In genomic region chr6:115178826-115179225, GRCm38 (mm10) we compare ENCODE assay signal across 9 mouse cellular contexts. TPM values are rescaled to one million over a fixed set of nuclear protein-coding genes. Genes with fewer than 3 reads are reported as not detected.
DNase-seq lines count a peak whose midpoint lies in the region; ATAC-seq and TF ChIP-seq lines count a peak whose summit lies in the region.
"Had no signal": no experiment of that assay in that cellular context is flagged by ENCODE, and none has a peak within 500 bp of the region (broad histone marks: within the 10 kb centered on the region; RNA-seq: fewer than 3 reads in every experiment).

No protein-coding gene starts in this region.

- H3K36me3 ChIP-seq in thymus, adult 2 months (ENCODE audit: control insufficient read depth, insufficient read depth, low read length), result no peaks in the 10 kb centered on the region
- H3K36me3 ChIP-seq in splenic B cell, adult 2 months (ENCODE audit: control insufficient read depth, insufficient read depth, low read length, poor library complexity, severe bottlenecking), result no peaks in the 10 kb centered on the region
- no peaks in the 10 kb centered on the region for H3K36me3 ChIP-seq in forebrain, embryonic 16.5 days (ENCODE audit: control insufficient read depth, insufficient read depth)
- H3K36me3 ChIP-seq: neural tube, embryonic 12.5 days had no signal

- no peak overlapping the region for H3K4me2 ChIP-seq in forebrain, embryonic 16.5 days (ENCODE audit: low read length)
- H3K4me2 ChIP-seq: neural tube, embryonic 12.5 days had no signal

- no peak for TF ChIP-seq CTCF in thymus, adult 2 months (IDR thresholded peaks at IDR 0.05; ENCODE audit: borderline replicate concordance, control insufficient read depth, extremely low read depth, insufficient read depth, low read length, poor library complexity)

- H3K4me3 ChIP-seq in thymus, adult 2 months (ENCODE audit: control insufficient read depth, insufficient read depth, low read length), result no peak overlapping the region
- no peak overlapping the region for H3K4me3 ChIP-seq in forebrain, embryonic 16.5 days (replicated peaks; ENCODE audit: low read length)
- H3K4me3 ChIP-seq: neural tube, embryonic 12.5 days had no signal

- no peaks in the 10 kb centered on the region for H3K27me3 ChIP-seq in thymus, adult 2 months (ENCODE audit: control insufficient read depth, insufficient read depth, low read length)
- H3K27me3 ChIP-seq in splenic B cell, adult 2 months (ENCODE audit: control insufficient read depth, insufficient read depth, low read length, poor library complexity, severe bottlenecking), result no peaks in the 10 kb centered on the region
- no peaks in the 10 kb centered on the region for H3K27me3 ChIP-seq in forebrain, embryonic 16.5 days (replicated peaks; ENCODE audit: control insufficient read depth, insufficient read depth, low read length)
- H3K27me3 ChIP-seq: neural tube, embryonic 12.5 days had no signal

- no peaks in the 10 kb centered on the region for H3K9me3 ChIP-seq in forebrain, embryonic 16.5 days (ENCODE audit: control insufficient read depth, low read length)
- H3K9me3 ChIP-seq: neural tube, embryonic 12.5 days had no signal

- 32% methylated on average over 3 of the region's 3 CpGs for WGBS in thymus, adult 2 months
- 47% methylated on average over 3 of the region's 3 CpGs for WGBS in forebrain, embryonic 16.5 days

- H3K9ac ChIP-seq in forebrain, embryonic 16.5 days (replicated peaks; ENCODE audit: low read depth, low read length), result no peak overlapping the region
- H3K9ac ChIP-seq: neural tube, embryonic 12.5 days had no signal

- DNase-seq in CD4-positive, CD25-positive, alpha-beta regulatory T cell, adult 2 months (ENCODE audit: low read depth, low spot score), result peak; percentile 10
- DNase-seq in thymus, adult 2 months, result peak; percentile 2
- DNase-seq in thymus, adult 18-20 months, result no peak
- peak; percentile 64 for DNase-seq in kidney, postnatal 14 days
- DNase-seq in splenic B cell, adult 2 months (ENCODE audit: low read depth, low spot score), result peak; percentile 8
- DNase-seq in left cerebral cortex, adult 9 months (ENCODE audit: low spot score in 2 of 2), result no peak

- no peak for ATAC-seq in CD4-positive, CD25-positive, alpha-beta regulatory T cell, adult 4 months
- no peak for ATAC-seq in forebrain, embryonic 16.5 days

- no peak for TF ChIP-seq POLR2A in thymus, adult 2 months (IDR thresholded peaks at IDR 0.05; ENCODE audit: control insufficient read depth, extremely low read depth, insufficient read depth, low read length, poor library complexity)

- H3K27ac ChIP-seq in thymus, adult 2 months (ENCODE audit: control insufficient read depth, insufficient read depth, low read length), result no peak overlapping the region
- H3K27ac ChIP-seq in forebrain, embryonic 16.5 days (ENCODE audit: low read length), result no peak overlapping the region
- H3K27ac ChIP-seq: neural tube, embryonic 12.5 days had no signal

- H3K4me1 ChIP-seq in thymus, adult 2 months (replicated peaks; ENCODE audit: control insufficient read depth, insufficient read depth, low read length), result no peaks in the 10 kb centered on the region
- no peaks in the 10 kb centered on the region for H3K4me1 ChIP-seq in forebrain, embryonic 16.5 days (replicated peaks; ENCODE audit: control insufficient read depth, insufficient read depth, low read length)
- H3K4me1 ChIP-seq: neural tube, embryonic 12.5 days had no signal

RNA-seq across cellular contexts. Expression of gene Syn2, which starts 44.1 kb away (rescaled TPM):
- polyA plus RNA-seq in CD4-positive, CD25-positive, alpha-beta regulatory T cell, adult 4 months (2017; shearing (Covaris generic)), result not detected
- polyA plus RNA-seq in thymus, adult 2 months (2012; rRNA removed), result 1.7 and 2.1 TPM in 2 replicates
- 34.8 and 37.1 TPM in 2 replicates for polyA plus RNA-seq in forebrain, embryonic 16.5 days (2015; fragmentation: Nextera tagmentation; extraction: Ambion mirVana)

RNA-seq across cellular contexts. Expression of gene Gm17482, which starts 48.3 kb away (rescaled TPM):
- polyA plus RNA-seq in CD4-positive, CD25-positive, alpha-beta regulatory T cell, adult 4 months (2017; shearing (Covaris generic)), result not detected
- polyA plus RNA-seq in thymus, adult 2 months (2012; rRNA removed), result not detected in 2 replicates
- polyA plus RNA-seq in forebrain, embryonic 16.5 days (2015; fragmentation: Nextera tagmentation; extraction: Ambion mirVana), result not detected in 2 replicates
- polyA plus RNA-seq: neural tube, embryonic 12.5 days had no signal

Comparison
In these comparisons a context has a peak if more than half of its experiments do, and no peak if none do; other contexts are left out.
1. DNase-seq: peak in CD4-positive, CD25-positive, alpha-beta regulatory T cell, adult 2 months (single experiment), thymus, adult 2 months (single experiment), kidney, postnatal 14 days (single experiment) and splenic B cell, adult 2 months (single experiment); none in thymus, adult 18-20 months (0 of 2) and left cerebral cortex, adult 9 months (0 of 2).
2. RNA of gene Syn2, which starts 44.1 kb away (polyA plus RNA-seq): 34.8 to 37.1 TPM in forebrain, embryonic 16.5 days; 1.7 to 2.1 TPM in thymus, adult 2 months and not detected in CD4-positive, CD25-positive, alpha-beta regulatory T cell, adult 4 months; every median in the first group is over 10 times any median in the second.